Mouse (Mus musculus) yolk sac, embryonic 10.5 days (tissue): ENCODE measurements around the gene Fbxl3.

Experiments
- DNase-seq: peaks from one replicate; pipeline ENCODE4 v3.0.0-alpha.2; 2017; ENCODE audit warnings: low spot score

Gene Fbxl3

DNA sequence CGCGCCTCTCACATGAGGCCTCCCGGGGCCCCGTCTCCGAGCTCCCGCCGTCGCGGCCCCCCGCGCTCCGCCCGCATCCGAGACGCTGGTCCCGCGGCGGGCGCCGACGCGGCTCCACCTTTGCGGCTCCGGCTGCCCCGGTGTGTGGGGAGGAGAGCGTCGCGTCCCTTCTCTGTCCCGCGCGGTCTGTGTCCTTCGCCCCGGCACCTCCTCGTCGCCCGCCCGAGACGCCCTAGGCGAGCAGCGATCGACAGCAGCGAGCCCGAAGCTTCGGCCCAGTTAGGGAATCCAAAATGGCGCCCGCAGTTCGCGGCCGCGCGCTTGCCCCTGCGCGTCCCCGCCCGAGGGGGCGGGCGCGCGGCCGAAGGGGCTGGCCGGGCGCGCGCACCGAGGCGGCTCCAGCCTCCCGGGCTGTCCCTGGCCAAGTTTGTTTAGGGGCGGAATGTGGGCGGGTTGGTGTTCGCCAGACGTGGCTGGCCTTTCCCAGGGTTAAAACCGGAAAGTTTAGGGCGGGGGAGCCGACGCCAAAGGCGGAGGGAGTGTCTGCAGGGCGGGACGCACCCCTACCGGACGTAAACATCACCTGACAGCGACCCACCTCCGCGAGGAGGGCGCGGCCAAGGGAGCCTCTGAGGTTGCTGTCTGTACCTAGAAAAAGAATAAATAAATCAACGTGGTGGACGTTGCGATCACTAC is at the start of gene Fbxl3:
Gene Fbxl3 (minus strand): TSS at position 329 of the 696 bp plus-strand sequence.
- peak; percentile 97 for DNase-seq

DNA sequence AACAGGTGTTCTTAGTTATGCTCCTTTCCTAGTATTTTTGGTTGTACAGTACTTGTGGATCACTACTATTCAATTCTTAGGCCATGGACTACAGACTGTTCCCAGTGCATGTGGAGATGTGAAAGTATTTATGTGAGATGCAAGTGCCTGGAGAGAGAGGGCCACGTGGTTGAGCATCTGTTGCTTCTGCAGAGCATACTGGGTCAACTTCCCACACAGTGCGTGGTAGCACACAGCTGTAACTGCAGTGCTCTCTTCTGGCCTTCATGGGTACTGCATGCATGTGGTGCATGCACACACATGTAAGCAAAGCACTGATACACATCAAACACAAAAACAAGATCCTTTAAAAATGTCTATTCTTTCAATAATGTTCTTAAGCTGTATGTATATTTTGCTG is 32.6 kb upstream of the Fbxl3 start:
- DNase-seq = no peak

DNA sequence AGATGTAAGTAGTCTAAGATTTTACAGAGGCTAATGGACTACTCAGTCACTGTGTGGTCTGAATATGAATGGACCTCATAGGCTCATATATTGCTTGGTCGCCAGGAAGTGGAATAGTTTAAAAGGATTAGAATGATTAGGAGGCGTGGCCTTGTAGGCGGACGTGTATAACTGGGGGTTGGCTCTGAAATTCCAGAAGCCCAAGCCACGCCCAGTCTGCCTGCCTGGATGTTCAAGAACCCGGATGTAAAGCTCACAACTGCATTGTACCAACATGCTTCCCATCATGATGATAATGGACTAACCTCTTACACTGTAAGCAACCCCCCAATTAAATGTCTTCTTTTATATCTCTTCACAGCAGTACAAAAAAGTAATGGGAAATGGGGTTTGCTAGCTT is 26.4 kb upstream of the Fbxl3 start:
- DNase-seq = no peak

DNA sequence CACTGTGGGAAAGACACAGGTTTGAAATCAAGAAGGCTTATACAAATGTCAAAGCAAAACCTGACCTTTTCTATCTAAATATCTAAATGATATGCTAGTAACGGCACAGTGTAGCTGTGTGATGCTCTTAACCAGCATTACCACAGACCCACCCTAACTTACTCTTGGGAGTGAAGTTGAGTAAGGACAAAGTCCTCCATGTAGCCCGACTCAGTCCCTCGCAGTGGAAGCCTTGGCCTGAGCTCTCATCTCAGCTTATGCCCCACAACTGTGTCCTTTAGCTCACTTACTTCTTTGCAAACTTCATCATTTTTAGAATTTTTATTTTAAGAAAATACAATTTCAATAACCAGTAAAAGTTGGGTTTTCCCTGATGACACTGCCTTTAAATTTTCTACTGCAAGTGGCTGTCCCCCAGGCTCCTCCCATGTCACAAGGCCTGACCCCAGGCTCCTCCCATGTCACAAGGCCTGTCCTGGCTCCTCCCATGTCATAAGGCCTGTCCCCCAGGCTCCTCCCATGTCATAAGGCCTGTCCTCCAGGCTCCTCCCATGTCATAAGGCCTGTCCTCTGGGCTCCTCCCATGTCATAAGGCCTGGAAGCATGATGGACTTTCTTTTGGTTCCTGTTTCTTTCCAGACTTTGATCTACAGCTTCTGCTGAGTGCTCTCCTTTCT is 15.8 kb upstream of the Fbxl3 start:
- no peak for DNase-seq

DNA sequence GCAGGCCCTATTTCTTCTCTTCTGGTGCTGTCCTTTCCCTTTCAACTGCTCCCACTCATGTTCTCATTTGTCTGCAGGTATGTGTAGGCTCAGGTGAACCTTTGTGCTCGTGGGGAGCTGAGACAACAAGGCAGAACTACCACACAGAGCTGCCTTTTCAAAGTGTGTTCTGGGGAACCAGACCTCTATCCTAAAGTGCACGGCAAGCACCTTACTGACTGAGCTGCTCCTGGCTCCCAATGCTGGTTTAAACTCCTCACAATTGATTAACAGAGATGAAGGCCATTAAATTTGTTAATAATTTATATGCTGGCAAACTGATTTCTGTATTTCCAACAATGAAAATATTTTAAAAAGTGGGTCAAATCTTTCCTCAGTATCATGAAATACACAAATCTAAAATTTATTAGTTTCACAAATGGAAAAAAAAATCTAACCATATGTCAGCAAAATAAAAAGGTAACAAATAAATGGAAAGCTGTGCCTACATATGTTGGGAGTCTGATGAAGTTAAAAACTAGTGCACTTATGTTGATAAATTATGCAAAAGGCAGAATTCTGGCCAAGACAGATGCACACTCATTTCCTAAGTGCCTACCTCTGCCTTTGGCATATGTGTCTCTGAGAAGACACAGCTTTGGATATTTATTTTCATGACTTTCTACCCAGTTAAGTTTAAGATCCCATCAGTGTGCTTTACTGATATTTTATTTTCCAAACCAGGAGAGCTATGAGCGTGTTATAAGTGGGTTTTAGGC is 13.4 kb upstream of the Fbxl3 start:
- DNase-seq = no peak

DNA sequence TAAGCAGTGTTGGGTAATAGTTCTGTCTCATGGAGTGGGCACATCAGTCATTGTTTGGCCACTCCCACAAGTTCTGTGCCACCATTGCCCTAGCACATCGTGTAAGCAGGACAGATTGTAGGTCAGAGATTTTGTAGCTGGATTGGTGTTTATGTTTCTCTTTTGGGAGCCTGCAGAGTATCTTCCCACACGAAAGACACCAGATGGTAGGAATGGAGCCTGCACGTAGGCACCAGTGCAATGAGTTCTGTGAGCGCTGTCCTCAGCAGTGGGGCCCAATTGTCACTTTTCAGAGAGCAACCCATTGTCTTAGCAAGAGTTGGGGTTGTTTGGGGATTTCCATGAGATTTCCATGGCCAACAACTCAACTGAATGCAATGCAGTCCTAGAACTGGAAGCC is 10.6 kb upstream of the Fbxl3 start:
- no peak for DNase-seq

DNA sequence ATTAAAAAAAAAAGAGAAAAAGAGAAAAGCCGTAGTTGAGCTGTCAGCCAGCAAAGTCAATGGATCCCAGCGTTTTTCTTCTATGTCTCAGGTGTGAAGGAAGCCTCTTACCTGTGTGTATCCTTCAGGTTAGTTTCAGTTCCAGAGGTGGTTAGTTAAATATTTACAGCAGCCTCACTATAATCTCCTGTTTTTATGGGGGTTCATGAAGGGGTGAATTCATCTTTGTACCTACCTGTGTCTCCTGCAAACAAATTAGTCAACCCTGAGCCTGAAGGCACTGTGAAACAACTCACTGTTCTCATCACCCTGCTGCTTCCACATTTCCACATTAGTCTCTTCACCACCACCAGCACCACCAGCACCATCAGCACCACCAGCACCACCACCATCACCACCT is 6.9 kb upstream of the Fbxl3 start:
- no peak for DNase-seq

DNA sequence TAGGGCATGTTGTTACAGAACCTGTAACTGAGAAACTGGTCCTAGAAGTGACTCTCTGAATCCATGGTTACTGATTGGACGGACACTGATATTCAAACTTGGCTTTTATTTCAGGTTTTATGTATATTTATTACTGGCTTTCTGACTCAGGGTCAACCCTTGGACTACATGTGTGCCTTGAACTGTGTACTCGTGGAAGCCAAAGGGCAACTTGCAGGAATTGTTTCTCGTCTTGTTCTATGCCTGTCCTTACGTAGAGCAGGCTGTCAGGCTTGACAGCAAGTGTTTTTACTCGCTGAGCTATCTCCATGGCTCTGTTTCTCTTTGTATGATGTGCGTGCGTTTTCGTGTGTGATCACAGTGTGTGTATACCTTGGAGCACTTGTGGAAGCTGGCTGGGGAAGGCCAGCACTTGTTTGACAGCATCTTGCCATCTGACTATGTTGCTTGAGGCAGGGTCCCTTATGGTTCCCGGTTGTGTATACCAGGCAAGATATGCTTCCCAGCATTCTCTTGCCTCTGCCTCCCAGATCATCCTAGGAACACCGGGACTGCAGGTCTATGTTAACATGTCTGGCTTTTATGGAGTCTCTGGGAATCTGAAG is 3.5 kb upstream of the Fbxl3 start:
- peak; percentile 45 for DNase-seq

DNA sequence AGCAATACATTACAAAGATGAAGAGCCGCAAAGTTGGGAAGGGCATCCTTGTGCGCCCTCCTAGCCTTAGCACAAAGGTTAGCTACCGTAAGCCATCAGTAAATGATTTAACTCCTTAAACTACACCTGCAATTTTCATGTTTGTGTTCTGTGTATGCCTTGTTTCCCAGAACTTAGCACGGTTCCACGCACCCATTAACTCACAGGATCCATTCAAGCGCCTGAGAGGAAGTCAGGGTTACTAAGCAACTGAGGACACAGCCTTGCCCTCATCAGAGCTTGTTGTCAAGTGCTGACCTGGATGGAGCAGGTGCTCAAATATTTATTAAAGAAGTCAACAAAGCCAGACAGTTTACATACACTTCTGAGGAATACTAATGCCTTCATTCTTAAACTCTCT is 2.9 kb upstream of the Fbxl3 start:
- peak; percentile 64 for DNase-seq

DNA sequence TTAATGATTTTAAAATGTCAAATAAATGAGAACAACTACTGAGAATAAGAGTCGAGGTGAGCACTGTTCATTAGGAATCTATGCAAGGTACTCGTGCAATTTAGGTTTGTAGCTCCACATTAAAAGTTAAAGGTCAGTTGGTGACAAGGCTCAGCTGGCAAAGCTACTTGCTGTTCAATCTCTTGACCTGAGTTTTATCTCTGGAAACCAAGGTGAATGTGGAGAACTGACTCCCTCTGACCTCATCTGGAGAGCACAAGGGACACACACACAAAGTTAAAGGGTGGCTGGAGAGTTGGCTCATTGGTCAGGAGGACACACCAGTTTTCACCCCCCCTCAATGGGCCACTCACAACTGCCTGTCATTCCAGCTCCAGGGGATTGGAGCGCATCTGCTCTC is 1.8 kb upstream of the Fbxl3 start:
- no peak for DNase-seq

DNA sequence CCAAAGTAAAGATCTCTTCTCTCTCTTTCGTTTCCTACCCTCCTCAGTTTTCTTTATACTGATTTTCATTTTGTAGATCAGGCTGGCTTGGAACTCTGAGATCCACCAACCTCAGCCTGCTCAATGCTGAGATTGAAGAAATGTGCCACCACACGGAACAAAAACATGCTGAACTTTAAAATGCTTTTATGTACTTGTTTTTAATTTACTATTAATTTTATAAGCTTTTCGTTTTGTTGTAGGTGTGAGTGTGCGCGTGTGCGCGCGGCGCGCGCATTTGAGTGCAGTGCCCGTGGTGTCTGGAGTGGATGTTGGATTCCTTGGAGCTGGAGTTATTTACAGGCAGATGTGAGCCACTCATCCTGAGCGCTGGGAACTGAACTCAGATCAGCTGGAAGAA is 930 bp upstream of the Fbxl3 start:
- DNase-seq = no peak

DNA sequence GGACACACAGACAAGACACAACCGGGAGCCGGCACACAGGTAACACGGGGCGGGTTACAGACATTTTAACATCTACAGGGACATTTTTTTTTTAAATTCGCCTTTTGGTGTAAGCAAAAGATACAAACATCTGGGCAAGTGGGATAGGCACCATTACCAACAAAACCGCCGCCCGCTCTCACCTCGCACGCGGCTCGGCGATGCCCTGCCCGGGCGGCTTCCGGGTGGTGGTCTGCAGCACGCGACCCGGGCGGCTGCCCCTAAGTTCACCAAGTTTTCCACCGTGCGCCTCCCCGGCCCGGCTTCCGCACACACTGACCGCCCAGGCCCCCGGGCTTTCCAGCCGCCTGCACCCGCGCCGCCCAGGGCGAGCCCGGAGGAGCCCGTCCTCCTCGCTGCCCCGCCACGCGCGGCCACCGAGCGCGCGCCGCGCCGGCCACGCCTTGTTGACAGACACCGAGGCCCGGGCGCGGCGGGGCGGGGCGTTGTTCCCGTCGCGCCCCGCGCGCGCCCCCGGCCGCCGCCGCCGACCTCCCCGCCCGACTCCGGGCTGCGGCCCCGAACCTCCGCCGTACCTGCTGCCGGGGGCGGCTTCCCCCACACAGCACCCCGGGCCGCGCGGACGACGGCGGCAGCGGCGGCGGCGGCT is 655 bp downstream of the Fbxl3 start:
- DNase-seq = peak; percentile 84

DNA sequence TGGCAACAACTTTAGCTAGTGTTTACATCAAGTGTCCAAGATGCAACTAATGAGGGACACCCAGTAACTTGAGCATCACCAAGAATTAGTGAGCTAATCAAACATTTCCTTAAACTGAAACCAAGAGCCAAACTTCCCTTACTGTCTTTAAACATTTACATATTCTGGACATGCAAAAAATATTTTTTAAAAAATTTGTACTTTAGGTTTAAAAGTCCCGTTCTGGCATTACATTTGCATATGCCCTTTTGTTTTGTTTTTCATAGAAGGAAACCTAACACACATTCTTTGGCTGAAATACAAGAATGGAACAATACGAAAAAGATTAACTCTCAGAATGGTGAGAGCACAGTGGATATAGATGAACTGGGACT is 1.2 kb downstream of the Fbxl3 start:
- DNase-seq = no peak

DNA sequence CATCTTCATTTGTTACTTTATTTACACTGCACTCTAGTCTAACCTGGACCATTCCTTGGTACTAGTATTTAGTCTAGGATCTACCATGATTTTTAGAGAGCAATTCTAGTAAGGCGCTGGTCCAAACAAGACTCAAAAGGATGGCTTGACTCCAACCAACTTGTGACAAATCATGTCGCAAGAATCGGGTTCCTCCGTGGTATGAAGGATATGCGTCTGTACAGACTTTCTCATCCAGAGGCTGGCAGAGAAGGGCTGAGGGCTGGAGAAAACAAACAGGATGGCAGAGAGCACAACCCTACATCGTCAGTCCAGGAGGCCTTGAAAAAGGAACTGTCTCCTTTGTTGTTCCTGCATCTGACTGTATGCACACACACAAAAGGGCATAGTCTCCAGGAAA is 2.7 kb downstream of the Fbxl3 start:
- DNase-seq = no peak

DNA sequence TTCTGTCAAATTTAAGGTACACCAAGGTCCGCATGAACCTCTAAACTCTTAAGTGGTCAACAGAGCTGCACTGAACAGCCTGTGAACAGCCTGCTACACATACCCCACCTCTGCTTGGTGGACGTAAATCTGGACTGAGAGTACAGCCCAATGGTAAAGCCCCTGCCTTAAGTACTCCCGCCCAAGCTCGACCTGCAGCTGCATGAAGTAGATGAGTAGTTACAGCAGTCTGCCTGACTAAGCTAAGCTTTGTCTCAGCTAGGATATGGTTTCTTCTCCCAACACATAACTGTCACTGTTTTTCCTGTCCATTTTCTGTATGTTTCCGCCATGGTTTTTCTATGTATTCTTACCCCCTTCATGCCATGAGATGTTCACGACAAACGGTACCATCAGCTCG is 3.5 kb downstream of the Fbxl3 start:
- DNase-seq = no peak

DNA sequence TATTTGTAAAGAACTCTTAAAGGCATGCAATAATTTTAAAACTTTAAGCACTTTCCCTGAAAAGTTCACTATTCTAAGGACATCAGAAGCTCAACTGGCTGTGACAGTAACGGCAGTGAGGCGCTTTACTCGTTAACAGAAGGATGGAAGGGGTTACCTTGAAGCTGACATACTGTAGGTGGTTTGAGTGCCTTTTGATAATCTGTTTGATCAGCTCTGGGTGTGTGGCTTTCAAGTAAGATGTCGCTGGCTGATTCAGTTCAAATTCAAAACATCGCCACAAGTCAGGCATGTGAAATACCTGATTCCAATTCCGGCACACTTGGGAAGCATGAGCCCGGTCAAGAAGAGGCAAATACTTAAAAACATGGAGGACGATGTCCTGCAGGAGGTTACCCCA is 4.3 kb downstream of the Fbxl3 start:
- DNase-seq = no peak

DNA sequence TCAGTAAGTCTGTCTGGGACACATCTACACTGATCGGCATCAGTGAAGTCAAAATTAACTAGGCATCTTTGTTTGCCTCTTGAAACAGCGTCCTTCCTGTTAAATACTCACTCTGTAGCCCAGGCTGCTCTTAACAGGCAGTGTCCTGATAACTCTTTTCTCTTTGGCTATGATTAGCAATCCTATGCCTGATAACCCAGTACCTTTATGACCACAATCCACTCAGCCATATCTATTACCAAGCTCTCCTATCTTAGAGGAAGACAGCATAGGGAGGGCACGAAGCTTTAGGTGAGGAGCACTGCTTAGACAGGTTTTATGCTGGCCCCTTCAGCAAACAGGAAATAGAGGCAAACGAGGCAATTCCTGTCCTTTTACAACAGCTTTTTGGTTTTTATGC is 5.7 kb downstream of the Fbxl3 start:
- no peak for DNase-seq

DNA sequence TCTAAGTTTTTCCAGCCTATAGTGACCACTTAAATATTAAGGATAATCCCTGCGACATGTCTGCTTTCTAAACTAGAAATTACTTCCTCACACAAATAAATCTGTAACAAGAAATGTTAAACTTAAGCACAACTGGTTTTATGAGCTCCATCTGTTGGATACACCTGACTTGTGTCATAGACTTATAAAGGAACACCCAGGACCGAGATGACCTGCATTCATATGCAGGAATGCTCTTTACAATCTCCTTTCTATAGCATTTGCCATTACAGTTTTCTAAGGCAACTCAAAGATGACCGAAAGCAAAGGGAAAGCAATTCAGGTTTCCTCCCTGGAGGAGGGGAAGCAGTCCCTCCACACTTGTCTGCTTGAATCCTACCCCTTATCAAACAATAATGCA is 6.1 kb downstream of the Fbxl3 start:
- DNase-seq = no peak

DNA sequence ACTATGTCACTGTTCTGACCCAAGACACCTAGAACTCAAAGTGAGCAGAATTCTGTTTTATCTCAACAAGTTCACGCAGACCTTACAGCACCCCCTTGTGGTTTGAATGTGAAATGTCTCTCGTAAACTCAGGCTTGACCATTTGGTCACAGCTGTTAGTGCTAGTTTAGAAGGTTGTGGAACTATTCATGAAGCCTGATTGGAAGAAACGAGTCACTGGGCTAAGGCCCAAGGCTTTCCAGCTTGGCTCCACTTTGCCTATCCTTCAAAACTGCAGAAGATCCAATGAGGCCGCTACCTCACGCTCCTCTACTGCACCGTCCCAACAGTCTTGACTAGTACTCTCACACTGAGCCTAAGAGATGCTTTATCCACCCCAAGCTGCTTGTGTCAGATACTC is 10.7 kb downstream of the Fbxl3 start:
- no peak for DNase-seq

DNA sequence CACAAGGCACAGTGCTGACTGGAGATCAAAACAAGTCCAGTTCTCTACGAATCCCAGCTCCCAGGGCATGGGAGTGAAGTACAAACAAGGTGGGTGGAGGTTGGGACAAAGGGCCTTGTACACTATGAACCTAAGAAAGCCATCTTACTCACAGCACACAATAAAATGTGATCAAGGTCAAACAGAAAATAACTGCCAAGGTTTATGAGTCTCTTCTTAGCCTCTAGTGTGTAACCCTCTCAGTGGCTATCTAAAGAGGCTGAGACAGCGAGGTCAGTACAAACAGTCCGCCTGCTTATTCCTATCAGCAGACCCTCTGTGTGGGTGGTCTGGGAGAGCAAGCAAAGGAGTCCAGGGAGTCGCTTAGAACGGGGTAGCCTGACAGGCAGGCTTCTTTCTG is 11.5 kb downstream of the Fbxl3 start:
- no peak for DNase-seq

DNA sequence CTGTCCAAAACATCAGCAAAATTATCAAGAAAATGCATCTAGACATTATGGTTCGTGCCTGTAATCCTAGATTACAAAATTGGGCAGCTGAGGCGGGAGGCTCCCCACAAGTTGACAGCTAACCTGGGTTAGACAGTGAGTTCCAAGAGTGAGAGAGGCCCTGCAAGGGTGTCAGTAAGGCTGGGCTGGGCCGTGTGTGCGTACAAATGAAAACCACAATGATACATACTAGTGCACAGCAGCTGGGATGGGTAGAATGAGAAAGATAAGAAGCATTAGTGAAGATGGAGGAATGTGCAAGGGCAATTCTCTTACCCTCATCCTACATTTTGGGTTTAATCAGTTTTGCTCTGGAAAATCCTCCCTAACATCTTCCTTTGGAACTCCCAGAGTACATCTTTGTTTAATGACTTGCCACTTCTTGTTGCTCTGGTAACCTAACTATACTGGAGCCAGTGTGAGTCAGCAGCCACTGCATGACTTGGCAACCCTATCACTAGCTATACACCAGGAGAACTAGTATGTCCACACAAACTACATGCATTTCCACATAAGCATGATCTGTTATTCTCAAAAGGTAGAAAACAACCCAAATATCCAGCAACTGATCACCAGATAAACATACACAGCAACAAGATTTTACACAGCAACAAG is 12.6 kb downstream of the Fbxl3 start:
- no peak for DNase-seq
